Mouse (Mus musculus) T-helper 17 cell (primary cell): ENCODE measurements at regions not wholly inside any gene's neighbourhood (a gene's known extent, or its start where the extent isn't known, plus 50 kb on each side); places are given as distances from the start of the nearest gene placed in this dataset.

Experiments
- in situ Hi-C, 2 experiments: fragments of 300-600 bp; cut with MboI, MseI; formaldehyde crosslinking; loops; 1 replicate in 1 of 2; 2 replicates in 1 of 2; pipeline ENCODE4 v1.15.1; 2025; ENCODE audit warnings: high pct_unique_total_duplicates in 2 of 2

DNA sequence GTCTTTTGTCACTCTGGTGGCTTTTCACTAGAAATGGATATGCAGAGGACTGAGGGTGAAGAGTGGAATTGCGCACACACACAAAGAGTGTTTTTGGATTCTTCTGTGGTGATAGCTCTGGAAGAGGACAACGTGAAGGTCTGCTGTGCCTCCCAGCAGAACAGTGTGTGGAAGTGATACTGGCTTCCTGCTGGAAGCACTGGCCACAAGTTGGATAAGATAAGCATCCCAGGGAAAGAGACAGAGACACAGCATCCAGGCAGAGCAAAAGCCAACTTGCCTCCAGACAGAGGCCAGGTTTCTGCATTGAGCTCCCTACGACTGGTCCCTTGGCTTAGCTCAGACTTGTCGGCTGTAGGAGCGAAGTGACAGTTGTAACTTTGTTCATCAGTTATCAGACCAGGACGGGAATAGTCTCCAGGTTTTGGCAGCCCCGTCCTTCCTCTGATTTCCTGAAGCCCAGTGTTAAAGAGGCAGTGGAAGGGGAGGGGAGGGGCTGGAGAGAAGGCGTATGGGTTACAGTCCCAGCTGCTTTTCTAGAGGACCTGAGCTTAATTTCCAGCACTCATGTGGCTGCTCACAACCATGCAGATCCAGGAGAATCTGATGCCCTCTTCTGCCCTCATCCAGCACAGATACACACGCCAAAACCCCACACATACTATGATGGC, 89.2 kb downstream of the Tmem170b start:
- in situ Hi-C loops = loop anchor here in 1 of 2 experiments (5.0 kb wide), 1 partner anchor 462 kb away; no protein-coding TSS in a partner anchor

DNA sequence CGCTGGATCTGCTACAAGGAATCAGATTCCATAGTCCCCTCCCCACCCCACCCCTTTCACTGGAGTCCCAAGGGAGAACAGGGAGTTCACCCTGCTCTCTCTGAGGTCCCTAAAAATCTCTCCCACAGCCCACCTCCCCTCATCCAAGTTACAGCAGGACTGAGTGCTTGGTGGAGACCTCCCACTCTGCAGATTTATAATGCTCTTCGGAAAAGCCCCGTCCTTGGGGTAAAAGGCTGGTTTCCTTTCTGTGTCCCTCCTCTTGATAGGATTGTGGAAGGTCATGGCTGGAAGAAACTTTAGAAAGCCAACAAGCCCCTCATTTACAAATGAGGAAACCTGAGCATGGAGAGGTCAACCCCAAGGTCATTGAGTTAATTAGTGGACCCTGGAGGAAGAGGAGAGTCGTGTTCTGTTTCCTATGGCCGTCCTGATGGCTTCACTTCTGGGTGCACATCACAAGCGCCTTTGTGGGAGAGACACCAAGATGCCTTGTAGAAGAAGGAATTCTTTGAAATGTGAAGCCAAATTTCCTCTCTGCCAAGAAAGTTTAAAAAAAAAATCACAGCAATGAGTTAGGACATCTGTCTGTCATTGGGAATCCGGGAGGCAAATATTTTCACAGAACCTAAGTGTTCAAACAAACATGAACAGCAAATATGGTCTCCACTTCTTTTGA, 91.2 kb downstream of the Tmem170b start:
- in situ Hi-C loops = loop anchor here in 1 of 2 experiments (5.0 kb wide), 1 partner anchor 460 kb away; no protein-coding TSS in a partner anchor

DNA sequence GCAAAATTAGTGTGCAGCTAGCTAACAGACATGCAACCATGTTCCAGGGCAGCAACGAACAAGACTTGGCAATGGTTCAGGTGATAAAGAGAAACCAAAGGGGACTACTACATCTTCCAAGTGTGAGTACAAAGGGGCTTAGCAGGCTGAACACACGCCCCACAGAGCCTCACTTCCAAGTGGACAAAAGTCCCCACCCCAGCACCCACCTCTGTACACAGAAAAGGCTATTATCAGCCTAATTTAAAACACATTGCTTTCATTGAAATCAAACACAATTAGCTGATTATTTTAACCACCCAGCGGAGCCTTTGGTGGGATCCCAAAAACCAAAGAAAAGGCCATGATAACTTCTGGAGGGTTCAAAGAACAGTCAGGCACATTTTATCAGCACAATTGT, 95.6 kb downstream of the Tmem170b start:
- in situ Hi-C loops = loop anchor here (5.0 to 25.0 kb wide), 5 partner anchors 54 to 1111 kb away; partner anchors contain the start of gene Edn1 (in 1 of the 2)

DNA sequence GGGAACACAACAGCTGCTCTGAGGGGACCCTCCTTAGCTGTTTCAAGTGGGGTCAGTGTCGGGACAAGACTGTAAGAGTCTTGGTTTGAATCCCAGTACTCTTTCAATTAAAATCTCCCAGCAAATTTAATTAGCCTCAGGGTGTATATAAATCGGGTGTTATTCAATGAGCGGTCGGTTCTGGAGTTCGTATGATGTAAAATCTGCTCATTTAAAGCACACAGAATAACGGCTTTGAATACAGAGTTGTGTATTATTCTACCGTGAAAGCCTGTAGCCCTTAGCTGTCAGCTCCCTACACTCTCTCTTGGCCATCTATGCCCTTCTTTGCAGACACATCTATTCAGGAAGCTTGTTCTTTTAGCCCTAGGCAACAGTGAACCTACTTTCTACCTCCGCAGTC, 96.1 kb downstream of the Tmem170b start:
- in situ Hi-C loops = loop anchor here (5.0 to 25.0 kb wide), 5 partner anchors 55 to 1110 kb away; partner anchors contain the start of gene Edn1 (in 1 of the 2)

DNA sequence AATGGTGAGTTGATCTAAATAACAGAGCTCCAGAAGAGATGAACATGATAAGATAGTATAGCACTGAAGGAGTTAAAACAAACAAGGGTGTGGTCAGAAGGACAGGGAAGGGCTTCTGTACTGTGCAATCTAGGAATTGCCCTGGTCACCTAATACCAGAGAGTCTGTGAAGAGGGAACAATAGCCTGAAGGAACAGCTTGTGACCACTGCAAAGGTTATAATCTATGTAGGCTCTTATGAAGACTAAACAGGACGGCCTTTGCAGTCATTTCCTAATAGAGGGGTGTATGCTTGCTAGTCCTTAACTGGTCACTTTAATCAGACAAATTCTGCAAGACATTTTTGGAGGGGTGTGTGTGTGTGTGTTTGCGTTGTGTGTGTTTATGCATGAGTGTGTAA, 97.5 kb downstream of the Tmem170b start:
- in situ Hi-C loops = loop anchor here (5.0 to 25.0 kb wide), 5 partner anchors 56 to 1109 kb away; partner anchors contain the start of gene Edn1 (in 1 of the 2)

DNA sequence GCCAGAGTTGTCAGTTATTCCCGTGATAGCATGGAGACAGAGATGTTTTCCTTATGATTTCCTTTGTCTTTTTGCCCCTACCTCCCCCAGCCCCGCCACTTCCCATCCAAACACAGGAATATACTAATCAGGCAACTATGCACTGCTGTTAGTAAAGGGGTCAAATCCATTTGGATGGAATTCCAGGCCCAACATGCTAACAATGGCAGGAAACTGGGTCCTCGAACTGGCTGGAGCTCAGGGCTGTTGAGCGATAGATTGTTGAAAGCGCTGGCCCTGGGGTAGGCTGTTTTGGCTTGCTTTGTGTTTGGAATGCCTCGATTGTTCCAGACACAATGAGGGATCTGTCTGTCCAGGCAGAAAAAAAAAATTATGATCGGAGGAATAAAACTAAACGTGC, 97.9 kb downstream of the Tmem170b start:
- in situ Hi-C loops = loop anchor here (5.0 to 25.0 kb wide), 5 partner anchors 56 to 1109 kb away; partner anchors contain the start of gene Edn1 (in 1 of the 2)

DNA sequence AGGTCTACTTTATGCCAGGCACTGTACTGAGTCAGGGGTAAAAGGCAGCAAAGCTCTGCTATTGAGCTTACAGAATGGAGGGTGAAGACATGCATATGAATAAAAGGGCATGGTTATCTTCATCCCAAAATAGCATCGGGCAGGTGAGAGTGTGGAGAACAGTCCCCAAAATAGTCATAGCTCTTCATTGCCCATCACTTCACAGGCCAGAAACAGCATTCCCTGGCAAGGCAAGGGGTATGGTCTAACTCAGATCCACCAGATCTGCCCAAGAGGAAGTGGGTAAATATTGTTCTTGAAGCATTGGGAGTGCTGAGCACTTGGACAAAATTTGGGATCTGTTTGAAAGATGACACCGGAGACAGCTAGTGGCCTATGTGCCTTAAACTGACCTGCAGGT, 99.1 kb downstream of the Tmem170b start:
- in situ Hi-C loops = loop anchor here (5.0 to 25.0 kb wide), 5 partner anchors 58 to 1107 kb away; partner anchors contain the start of gene Edn1 (in 1 of the 2)

DNA sequence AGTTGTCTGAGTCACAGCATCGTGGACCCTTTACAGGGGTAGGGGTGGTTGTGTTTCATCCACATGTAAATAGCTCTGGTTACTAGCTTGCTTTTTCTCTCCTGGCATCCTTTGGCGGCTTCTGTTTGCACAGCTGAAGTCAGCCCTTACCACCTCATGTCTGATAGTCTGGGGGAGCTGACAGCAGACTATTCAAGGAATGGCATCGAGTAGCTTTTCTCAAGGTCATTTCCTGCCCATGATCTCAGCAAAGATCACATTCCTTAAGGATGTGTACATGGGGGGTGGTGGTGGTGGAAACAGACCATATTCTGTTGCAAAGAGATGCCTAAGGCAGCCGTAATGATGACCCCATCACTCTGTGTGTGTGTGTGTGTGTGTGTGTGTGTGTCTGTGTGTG, 99.9 kb downstream of the Tmem170b start:
- in situ Hi-C loops = loop anchor here (10.0 to 25.0 kb wide), 4 partner anchors 61 to 1107 kb away; partner anchors contain the start of gene Edn1 (in 1 of the 2)

DNA sequence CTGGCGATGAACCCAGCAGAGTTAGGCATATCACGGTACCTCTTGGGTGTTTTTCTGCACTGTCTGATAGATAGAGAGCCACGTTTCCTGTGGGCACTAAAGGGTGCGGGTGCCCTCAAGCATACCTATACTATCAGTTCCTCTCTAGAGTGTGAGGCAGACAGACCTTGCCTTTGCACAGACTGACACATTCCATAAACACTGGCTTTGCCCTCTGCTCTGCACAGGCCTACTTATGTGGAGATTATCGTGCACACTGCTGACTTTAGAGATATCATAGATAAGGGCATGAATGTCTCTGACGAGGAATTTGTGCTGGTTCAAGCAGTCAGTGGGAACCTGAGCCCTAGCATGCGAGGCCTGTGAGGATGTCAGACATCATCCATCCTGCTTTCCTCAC, 102.1 kb downstream of the Tmem170b start:
- in situ Hi-C loops = loop anchor here (10.0 to 25.0 kb wide), 4 partner anchors 63 to 1104 kb away; partner anchors contain the start of gene Edn1 (in 1 of the 2)

DNA sequence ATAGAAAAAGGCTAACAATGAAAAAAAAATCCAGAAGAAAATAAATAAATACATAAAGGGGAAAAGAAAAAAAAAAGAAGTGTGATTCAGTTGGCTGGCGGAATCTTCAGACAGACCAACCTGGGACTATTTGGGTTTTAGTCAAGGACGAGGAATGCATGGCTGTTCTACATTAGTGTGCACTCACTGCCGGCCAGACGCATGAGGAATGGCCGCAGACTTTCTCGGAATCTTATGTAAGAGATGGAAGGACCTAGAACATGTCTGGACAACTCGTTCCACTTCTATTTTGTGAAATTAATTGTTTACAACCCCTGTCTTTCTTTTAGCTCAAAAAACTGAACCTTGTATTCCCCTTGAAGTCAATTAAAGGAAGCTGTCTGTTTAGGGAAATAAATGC, 103.4 kb downstream of the Tmem170b start:
- in situ Hi-C loops = loop anchor here (10.0 to 25.0 kb wide), 4 partner anchors 64 to 1103 kb away; partner anchors contain the start of gene Edn1 (in 1 of the 2)

DNA sequence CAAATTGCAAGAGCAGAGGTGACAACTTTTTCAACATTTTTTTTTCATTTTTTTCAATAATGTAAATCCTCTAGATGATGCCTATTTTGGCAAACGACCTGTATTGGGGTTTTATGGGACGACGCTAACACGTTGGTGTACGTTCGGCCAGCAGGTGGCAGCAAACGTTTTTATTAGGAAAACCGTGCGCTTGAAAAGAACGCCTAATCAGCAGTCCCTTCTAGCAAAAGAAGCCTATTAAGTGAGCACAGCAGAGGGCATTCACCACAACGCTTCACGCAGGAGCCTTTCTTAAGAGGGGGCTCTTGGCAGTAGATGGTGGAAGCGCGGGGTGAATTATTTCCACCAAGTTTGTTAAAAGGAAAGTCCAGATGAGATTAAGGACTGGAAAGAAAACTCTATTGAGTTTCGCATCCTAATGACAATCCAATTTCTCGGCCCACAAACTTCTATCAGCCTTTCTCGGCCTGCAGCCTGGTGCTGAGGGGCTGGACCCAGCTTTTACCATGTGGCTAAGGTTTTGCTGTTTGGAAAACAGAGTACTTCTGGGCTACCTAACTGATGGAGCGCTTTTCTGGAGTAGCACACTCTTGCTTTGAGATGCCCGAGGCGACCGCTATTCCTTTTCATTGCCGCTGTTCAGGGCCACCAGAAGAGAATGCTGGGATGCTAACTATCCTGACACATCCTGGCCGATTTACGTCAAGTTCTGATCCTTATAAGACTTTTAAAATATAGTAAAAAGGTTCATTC, 103.9 kb downstream of the Tmem170b start:
- in situ Hi-C loops = loop anchor here (10.0 to 25.0 kb wide), 5 partner anchors 65 to 1103 kb away; partner anchors contain the start of gene Edn1 (in 2 of the 2)

DNA sequence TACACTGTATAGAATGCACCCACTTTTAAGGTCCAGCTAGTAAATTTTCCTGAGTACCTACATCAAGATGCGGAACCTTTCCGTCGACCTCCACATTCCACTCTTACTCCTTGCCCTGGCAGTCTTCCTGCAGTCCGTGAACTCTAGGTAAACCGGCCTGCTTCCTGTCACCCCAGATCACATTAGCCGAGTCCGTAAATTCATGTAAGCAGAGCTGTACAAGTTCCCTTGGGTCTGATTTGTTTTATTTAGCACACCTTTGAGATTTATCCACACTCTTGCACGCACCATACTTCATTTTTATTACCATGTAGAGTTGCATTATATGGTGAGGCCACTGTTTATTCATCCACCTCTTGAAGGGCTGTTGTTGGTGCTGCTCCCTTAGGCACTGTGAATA, 106.9 kb downstream of the Tmem170b start:
- in situ Hi-C loops = loop anchor here (10.0 to 25.0 kb wide), 4 partner anchors 452 to 1100 kb away; partner anchors contain the start of gene Edn1 (in 1 of the 2)
